Mouse (Mus musculus): ENCODE data around the gene Trip11. TPM values are rescaled to one million over a fixed set of nuclear protein-coding genes. Genes with fewer than 3 reads are reported as not detected.

The Trip11 gene
- total and polyA plus RNA-seq, 3 experiments: 4.7 to 40.0 (median 36.6) TPM

GRCm38 (mm10) chr12:101810515-101810914 is 102.6 kb downstream of the Trip11 start:
- intact Hi-C loops (cut with DNase I): loop anchor here (10.0 kb wide), 1 partner anchor 64 kb away; no protein-coding TSS in a partner anchor
- H3K27ac ChIP-seq: no peak overlapping the region
- no peaks in the 10 kb centered on the region for H3K36me3 ChIP-seq (ENCODE audit: control insufficient read depth, insufficient read depth, low read length)
- no peak overlapping the region for H3K9ac ChIP-seq (ENCODE audit: low read depth, low read length)
- 36% methylated on average over 2 of the region's 2 CpGs for WGBS
- no peak for DNase-seq
- peaks cover 1% of the 10 kb centered on the region; the same call in 1 of the 2 replicates for H3K4me1 ChIP-seq (ENCODE audit: control insufficient read depth, insufficient read depth, low read length)
- H3K27me3 ChIP-seq (ENCODE audit: control insufficient read depth, insufficient read depth, low read length): no peaks in the 10 kb centered on the region
- H3K79me2 ChIP-seq (replicated peaks; ENCODE audit: control insufficient read depth, insufficient read depth, low read length): no peaks in the 10 kb centered on the region
- TF ChIP-seq POLR2A (IDR thresholded peaks at IDR 0.05; ENCODE audit: insufficient read depth, low read depth, low read length): no peak
- H3K4me3 ChIP-seq: no peak overlapping the region

GRCm38 (mm10) chr12:101807400-101807799 is 105.7 kb downstream of the Trip11 start:
- Histone ChIP-seq H3K4me1 (ENCODE audit: control insufficient read depth, insufficient read depth, low read length) (peaks cover 1% of the 10 kb centered on the region; the same call in 1 of the 2 replicates), H3K27ac (no peak overlapping the region; the same call in 1 of the 2 replicates), H3K79me2 (replicated peaks; ENCODE audit: control insufficient read depth, insufficient read depth, low read length) (no peaks in the 10 kb centered on the region), H3K4me3 (no peak overlapping the region), H3K36me3 (ENCODE audit: control insufficient read depth, insufficient read depth, low read length) (no peaks in the 10 kb centered on the region), H3K9ac (ENCODE audit: low read depth, low read length) (no peak overlapping the region), H3K27me3 (ENCODE audit: control insufficient read depth, insufficient read depth, low read length) (no peaks in the 10 kb centered on the region)
- DNase-seq: peak in 1 of 2 experiments; percentile 45
- TF ChIP-seq CTCF (IDR thresholded peaks at IDR 0.05) (no peak), EP300 (IDR thresholded peaks at IDR 0.05; ENCODE audit: insufficient read depth, low read depth, low read length) (no peak), POLR2A (IDR thresholded peaks at IDR 0.05; ENCODE audit: insufficient read depth, low read depth, low read length) (no peak)
- intact Hi-C loops (cut with DNase I): no loop called here
- 31% methylated on average over 2 of the region's 2 CpGs for WGBS

GRCm38 (mm10) chr12:101802445-101802844 is 110.6 kb downstream of the Trip11 start:
- WGBS: 68% methylated on average over 3 of the region's 3 CpGs
- H3K27ac ChIP-seq: no peak overlapping the region
- no peak for TF ChIP-seq POLR2A (IDR thresholded peaks at IDR 0.05; ENCODE audit: insufficient read depth, low read depth, low read length)
- no peak for TF ChIP-seq CTCF (IDR thresholded peaks at IDR 0.05)
- TF ChIP-seq EP300 (IDR thresholded peaks at IDR 0.05; ENCODE audit: insufficient read depth, low read depth, low read length): no peak
- no peak overlapping the region for H3K4me3 ChIP-seq
- no peak for DNase-seq
- intact Hi-C loops (cut with DNase I): no loop called here
- H3K4me1 ChIP-seq (ENCODE audit: control insufficient read depth, insufficient read depth, low read length): no peaks in the 10 kb centered on the region
- no peak overlapping the region for H3K9ac ChIP-seq (ENCODE audit: low read depth, low read length)
- H3K36me3 ChIP-seq (ENCODE audit: control insufficient read depth, insufficient read depth, low read length): no peaks in the 10 kb centered on the region
- H3K27me3 ChIP-seq (ENCODE audit: control insufficient read depth, insufficient read depth, low read length): no peaks in the 10 kb centered on the region
- H3K79me2 ChIP-seq (replicated peaks; ENCODE audit: control insufficient read depth, insufficient read depth, low read length): no peaks in the 10 kb centered on the region

- 54% methylated on average over 5 of the region's 5 CpGs for WGBS
- Histone ChIP-seq H3K4me1 (ENCODE audit: control insufficient read depth, insufficient read depth, low read length) (no peaks in the 10 kb centered on the region), H3K4me3 (no peak overlapping the region), H3K79me2 (replicated peaks; ENCODE audit: control insufficient read depth, insufficient read depth, low read length) (no peaks in the 10 kb centered on the region), H3K27me3 (ENCODE audit: control insufficient read depth, insufficient read depth, low read length) (no peaks in the 10 kb centered on the region), H3K27ac (no peak overlapping the region), H3K9ac (ENCODE audit: low read depth, low read length) (no peak overlapping the region), H3K36me3 (ENCODE audit: control insufficient read depth, insufficient read depth, low read length) (no peaks in the 10 kb centered on the region)
- DNase-seq: no peak
- intact Hi-C loops (cut with DNase I): no loop called here
- TF ChIP-seq EP300 (IDR thresholded peaks at IDR 0.05; ENCODE audit: insufficient read depth, low read depth, low read length) (no peak), CTCF (IDR thresholded peaks at IDR 0.05) (no peak), POLR2A (IDR thresholded peaks at IDR 0.05; ENCODE audit: insufficient read depth, low read depth, low read length) (no peak)
These were observed 111.3 kb downstream of the Trip11 start for GRCm38 (mm10) chr12:101801744-101802143.

GRCm38 (mm10) chr12:101801051-101801450 is 112.0 kb downstream of the Trip11 start:
- Histone ChIP-seq H3K4me1 (ENCODE audit: control insufficient read depth, insufficient read depth, low read length) (no peaks in the 10 kb centered on the region), H3K79me2 (replicated peaks; ENCODE audit: control insufficient read depth, insufficient read depth, low read length) (no peaks in the 10 kb centered on the region), H3K27me3 (ENCODE audit: control insufficient read depth, insufficient read depth, low read length) (no peaks in the 10 kb centered on the region), H3K36me3 (ENCODE audit: control insufficient read depth, insufficient read depth, low read length) (no peaks in the 10 kb centered on the region), H3K9ac (ENCODE audit: low read depth, low read length) (no peak overlapping the region), H3K4me3 (no peak overlapping the region), H3K27ac (no peak overlapping the region)
- TF ChIP-seq POLR2A (IDR thresholded peaks at IDR 0.05; ENCODE audit: insufficient read depth, low read depth, low read length) (no peak), EP300 (IDR thresholded peaks at IDR 0.05; ENCODE audit: insufficient read depth, low read depth, low read length) (no peak)
- intact Hi-C loops (cut with DNase I): no loop called here
- 66% methylated on average over 3 of the region's 3 CpGs for WGBS
- no peak for DNase-seq

- TF ChIP-seq CTCF (IDR thresholded peaks at IDR 0.05): no peak
- no peak for TF ChIP-seq EP300 (IDR thresholded peaks at IDR 0.05; ENCODE audit: insufficient read depth, low read depth, low read length)
- TF ChIP-seq POLR2A (IDR thresholded peaks at IDR 0.05; ENCODE audit: insufficient read depth, low read depth, low read length): no peak
- Histone ChIP-seq H3K27ac (no peak overlapping the region), H3K4me1 (ENCODE audit: control insufficient read depth, insufficient read depth, low read length) (peaks cover 2% of the 10 kb centered on the region), H3K27me3 (ENCODE audit: control insufficient read depth, insufficient read depth, low read length) (no peaks in the 10 kb centered on the region), H3K9ac (ENCODE audit: low read depth, low read length) (no peak overlapping the region), H3K4me3 (no peak overlapping the region), H3K36me3 (ENCODE audit: control insufficient read depth, insufficient read depth, low read length) (no peaks in the 10 kb centered on the region), H3K79me2 (replicated peaks; ENCODE audit: control insufficient read depth, insufficient read depth, low read length) (no peaks in the 10 kb centered on the region)
- 66% methylated on average over 7 of the region's 7 CpGs for WGBS
- intact Hi-C loops (cut with DNase I): no loop called here
- no peak for DNase-seq
These were observed 114.7 kb downstream of the Trip11 start for GRCm38 (mm10) chr12:101798189-101798922.

All from heart, adult 2 months (tissue).